Mouse (Mus musculus): ENCODE results near the gene Gabra1.

GRCm38 (mm10) chr11:42181973-42182824, 531 bp downstream of the Gabra1 start:
- TF ChIP-seq CTCF (IDR thresholded peaks at IDR 0.05; ENCODE audit: extremely low read depth, insufficient read depth, low read length) (no peak), POLR2A (IDR thresholded peaks at IDR 0.05; ENCODE audit: extremely low read depth, insufficient read depth, low read length) (peak; percentile 62; the same call in 1 of the 2 replicates)
